Mouse (Mus musculus) E14TG2a.4 (cell line): ENCODE measurements around the gene Fbn1.

Experiments used
- CTCF ChIP-seq: conservative IDR thresholded peaks from 2 replicates; pipeline ENCODE4 v1.5.1; 2014; ENCODE audit warnings: low read length
- NANOG ChIP-seq: IDR thresholded peaks from 2 replicates; pipeline ENCODE4 v1.6.1; 2014; ENCODE audit warnings: borderline replicate concordance, low read length, mixed read lengths
- POU5F1 ChIP-seq: IDR thresholded peaks from 2 replicates; pipeline ENCODE4 v1.6.1; 2014; ENCODE audit warnings: low read length, borderline replicate concordance

DNA sequence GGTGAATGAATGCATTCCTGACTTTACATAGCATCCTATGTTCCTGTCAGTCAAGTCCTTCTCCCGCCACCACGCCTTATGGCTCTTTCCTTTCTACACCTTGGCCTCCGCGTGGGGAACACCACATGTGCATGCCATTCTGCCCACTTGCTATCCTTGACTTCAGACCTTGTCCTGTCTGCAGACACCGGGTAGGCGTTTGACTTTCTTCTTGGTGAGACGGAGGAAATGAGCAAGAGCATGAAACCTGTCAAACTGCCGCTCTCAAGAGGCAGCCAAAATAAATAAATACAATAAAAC, 205.2 kb downstream of the Fbn1 start:
- no peak for TF ChIP-seq CTCF
- TF ChIP-seq POU5F1: no peak
- TF ChIP-seq NANOG: no peak
